Mouse (Mus musculus) erythroblast, embryonic 14.5 days (primary cell): ENCODE measurements at regions not wholly inside any gene's neighbourhood (a gene's known extent, or its start where the extent isn't known, plus 50 kb on each side); places are given as distances from the start of the nearest gene placed in this dataset.

Experiments used
- GATA1 ChIP-seq: IDR thresholded peaks from 2 replicates; pipeline ENCODE4 v1.6.1; 2012; ENCODE audit warnings: low read length, inconsistent platforms, mixed read lengths
- TAL1 ChIP-seq: IDR thresholded peaks from 3 replicates; pipeline ENCODE4 v1.6.1; 2012; ENCODE audit warnings: low read length, inconsistent platforms, mixed read lengths

DNA sequence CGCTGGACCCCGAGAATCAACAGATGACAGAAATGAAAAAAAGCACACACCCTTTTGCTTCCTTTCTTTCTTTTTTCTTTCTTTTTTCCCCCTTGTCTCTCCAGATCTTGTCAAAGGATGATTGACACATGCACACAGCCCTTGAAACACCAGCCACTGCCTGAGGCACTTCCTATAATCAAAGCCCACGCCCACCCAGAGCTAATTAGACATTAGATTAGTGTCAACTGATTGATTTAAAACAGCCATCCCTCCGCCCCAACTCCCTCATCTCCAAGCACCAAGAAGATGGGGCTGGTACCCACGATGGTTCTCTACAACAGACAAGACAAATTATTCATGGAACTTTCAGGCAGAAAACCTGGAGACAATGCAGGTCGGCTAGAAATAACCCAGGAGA, 239.5 kb upstream of the Sox9 start:
- TF ChIP-seq GATA1 (no peak), TAL1 (no peak)
